Mouse (Mus musculus) olfactory bulb, adult 2 months (tissue): Measurements from ENCODE around the gene Kcnip2.

Experiments used
- CTCF ChIP-seq: fragments of 200-500 bp; IDR thresholded peaks from 2 replicates; pipeline ENCODE4 v1.5.1; 2012; ENCODE audit warnings: low read depth, mild to moderate bottlenecking, low read length, moderate library complexity; ENCODE audit not compliant: insufficient read depth
- POLR2A ChIP-seq: fragments of 200-500 bp; IDR thresholded peaks from 2 replicates; pipeline ENCODE4 v1.6.1; 2012; ENCODE audit warnings: mild to moderate bottlenecking, low read depth, low read length, moderate library complexity; ENCODE audit not compliant: insufficient read depth

DNA sequence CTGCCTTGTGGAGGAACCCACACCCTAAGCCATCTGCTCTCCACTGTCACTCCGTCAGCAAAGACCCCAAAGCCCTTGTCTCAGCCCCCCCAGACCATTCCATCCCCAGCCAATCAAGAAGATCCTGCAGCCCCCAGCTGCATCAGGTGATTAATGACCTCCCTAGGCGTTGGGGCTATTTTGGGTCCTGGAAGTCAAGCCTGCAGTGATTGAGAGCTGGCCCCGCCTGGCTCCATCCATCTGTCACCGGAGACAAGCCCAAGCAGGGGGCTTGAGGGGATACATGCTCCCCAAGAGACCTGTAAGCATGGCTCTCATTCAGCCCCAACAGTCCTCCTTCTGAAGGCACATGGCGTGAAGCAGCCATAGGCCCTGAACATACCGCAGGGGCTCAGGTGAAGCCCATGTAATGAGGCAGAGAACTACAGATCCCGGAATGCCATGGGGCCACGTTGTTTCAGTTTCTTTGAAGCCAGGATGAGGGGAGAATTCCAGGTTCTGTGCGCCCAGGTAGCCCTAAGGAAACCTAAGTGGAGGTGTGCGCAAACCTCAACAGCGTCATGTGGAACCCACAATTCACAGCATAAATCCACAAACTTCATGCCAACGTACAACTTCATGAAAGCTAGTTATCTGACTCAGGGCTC lies 4.7 kb downstream of the Kcnip2 start:
- TF ChIP-seq CTCF = no peak
- no peak for TF ChIP-seq POLR2A
